Mouse (Mus musculus): ENCODE results near the gene Csn1s1. TPM values are rescaled to one million over a fixed set of nuclear protein-coding genes. Genes with fewer than 3 reads are reported as not detected.

Csn1s1 gene
- not detected in 2 replicates for polyA plus RNA-seq (2012; rRNA removed)

GRCm38 (mm10) chr5:87665908-87666307 is at the start of gene Csn1s1:
Gene Csn1s1, plus strand, starts transcription at chr5:87666208.

DNA sequence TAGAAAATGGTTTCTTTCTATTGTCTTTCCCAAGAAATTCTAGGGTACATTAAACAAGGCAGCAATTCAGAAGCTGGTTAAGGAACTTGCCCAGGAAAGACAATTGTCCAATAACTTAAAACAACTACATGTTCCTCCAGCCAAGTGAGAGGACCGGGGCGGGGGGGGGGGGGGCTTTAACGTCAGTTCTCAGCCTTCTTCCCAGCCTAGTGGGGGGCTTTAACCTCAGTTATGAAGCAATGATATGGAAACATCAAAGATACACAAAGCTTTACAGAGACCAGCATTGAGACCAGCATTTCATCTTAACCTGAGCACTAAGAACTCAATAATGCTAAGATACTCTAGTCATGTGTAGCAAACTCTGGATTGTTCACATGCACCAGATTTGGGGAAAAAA is 33.5 kb downstream of the Csn1s1 start, which contains the start of gene Csn2:
Csn2 (minus strand) TSS at position 101 of the 400 bp plus-strand sequence.

Other genes with a start within 250 kb of the Csn1s1 start
- not detected in 2 replicates for gene Ugt2b38, start 242.0 kb upstream of the Csn1s1 start, polyA plus RNA-seq (2012; rRNA removed)
- not detected in 2 replicates for gene Ugt2a2, start 183.9 kb upstream of the Csn1s1 start, polyA plus RNA-seq (2012; rRNA removed)
- not detected in 2 replicates for gene Gm43638, start 179.4 kb upstream of the Csn1s1 start, polyA plus RNA-seq (2012; rRNA removed)
- gene Ugt2a1, start 175.3 kb upstream of the Csn1s1 start, polyA plus RNA-seq (2012; rRNA removed) = not detected in 2 replicates
- 5.6 and 8.4 TPM in 2 replicates for gene Sult1b1, start 128.0 kb upstream of the Csn1s1 start, polyA plus RNA-seq (2012; rRNA removed)
- gene Sult1d1, start 97.2 kb upstream of the Csn1s1 start, polyA plus RNA-seq (2012; rRNA removed) = 2.7 and 3.4 TPM in 2 replicates
- gene Sult1e1, start 74.6 kb upstream of the Csn1s1 start, polyA plus RNA-seq (2012; rRNA removed) = not detected in 2 replicates
- gene Csn2, start 33.4 kb downstream of the Csn1s1 start, polyA plus RNA-seq (2012; rRNA removed) = not detected in 2 replicates
- gene Csn1s2a, start 108.4 kb downstream of the Csn1s1 start, polyA plus RNA-seq (2012; rRNA removed) = not detected in 2 replicates
- not detected in 2 replicates for gene Csn1s2b, start 141.9 kb downstream of the Csn1s1 start, polyA plus RNA-seq (2012; rRNA removed)
- gene Prr27, start 159.5 kb downstream of the Csn1s1 start, polyA plus RNA-seq (2012; rRNA removed) = not detected in 2 replicates
- gene Odam, start 218.8 kb downstream of the Csn1s1 start, polyA plus RNA-seq (2012; rRNA removed) = not detected in 2 replicates

All from colon, adult 2 months (tissue).